Mouse (Mus musculus) v-Abl transformed pro-B cells (cell line): Measurements from ENCODE around the gene Emc10.

ENCODE experiments used
- in situ Hi-C, 2 experiments: fragments of 400-800 bp; cut with MboI; formaldehyde crosslinking; loops; one replicate each; pipeline ENCODE4 v1.15.1; 2025; ENCODE audit not compliant: unreplicated experiment in 2 of 2

Emc10 gene

GRCm38 (mm10) chr7:44529518-44529917 is 33.2 kb upstream of the Emc10 start:
- in situ Hi-C loops = loop anchor here (25.0 kb wide), 4 partner anchors 333 to 1383 kb away; partner anchors contain the start of genes Dbp (in 2 of the 2), Fam83e (in 2 of the 2), Rpl18 (in 2 of the 2) and Sphk2 (in 2 of the 2)

GRCm38 (mm10) chr7:44527483-44528398 is 31.4 kb upstream of the Emc10 start:
- in situ Hi-C loops = loop anchor here (25.0 kb wide), 4 partner anchors 335 to 1385 kb away; partner anchors contain the start of genes Dbp (in 2 of the 2), Fam83e (in 2 of the 2), Rpl18 (in 2 of the 2) and Sphk2 (in 2 of the 2)

GRCm38 (mm10) chr7:44526414-44527154 is 30.3 kb upstream of the Emc10 start:
- in situ Hi-C loops = loop anchor here (25.0 kb wide), 4 partner anchors 336 to 1386 kb away; partner anchors contain the start of genes Dbp (in 2 of the 2), Fam83e (in 2 of the 2), Rpl18 (in 2 of the 2) and Sphk2 (in 2 of the 2)

GRCm38 (mm10) chr7:44525126-44525832 is 28.9 kb upstream of the Emc10 start:
- in situ Hi-C loops = loop anchor here (25.0 kb wide), 4 partner anchors 337 to 1387 kb away; partner anchors contain the start of genes Dbp (in 2 of the 2), Fam83e (in 2 of the 2), Rpl18 (in 2 of the 2) and Sphk2 (in 2 of the 2)

- in situ Hi-C loops = no loop called here
Observed at GRCm38 (mm10) chr7:44524502-44524901, 28.2 kb upstream of the Emc10 start, which contains the start of gene Mybpc2. Mybpc2 (minus strand) TSS chr7:44524656.

GRCm38 (mm10) chr7:44523056-44523455 is 26.7 kb upstream of the Emc10 start:
- in situ Hi-C loops = no loop called here

- in situ Hi-C loops = no loop called here
Observed at GRCm38 (mm10) chr7:44521710-44522109, 25.4 kb upstream of the Emc10 start.

- in situ Hi-C loops = no loop called here
Observed at GRCm38 (mm10) chr7:44520990-44521389, 24.7 kb upstream of the Emc10 start.

GRCm38 (mm10) chr7:44519240-44519913 is 23.0 kb upstream of the Emc10 start:
- in situ Hi-C loops = loop anchor here (5.0 kb wide), 2 partner anchors 33 to 133 kb away; partner anchors contain the start of gene Nr1h2 (in 1 of the 2)

- in situ Hi-C loops = loop anchor here in 1 of 2 experiments (5.0 kb wide), 1 partner anchor 135 kb away; no protein-coding TSS in a partner anchor
Observed at GRCm38 (mm10) chr7:44507491-44507890, 11.2 kb upstream of the Emc10 start.

- in situ Hi-C loops = no loop called here
Observed at GRCm38 (mm10) chr7:44501563-44502115, 5.3 kb upstream of the Emc10 start.

- in situ Hi-C loops = no loop called here
Observed at GRCm38 (mm10) chr7:44500046-44500445, 3.7 kb upstream of the Emc10 start.

- in situ Hi-C loops = loop anchor here (10.0 to 25.0 kb wide), 2 partner anchors 124 to 812 kb away; partner anchors contain the start of gene Klk14 (in 1 of the 2)
Observed at GRCm38 (mm10) chr7:44498922-44499321, 2.6 kb upstream of the Emc10 start.

- in situ Hi-C loops = loop anchor here (10.0 to 25.0 kb wide), 2 partner anchors 123 to 810 kb away; partner anchors contain the start of gene Klk14 (in 1 of the 2)
Observed at GRCm38 (mm10) chr7:44497361-44498055, 1.2 kb upstream of the Emc10 start.

GRCm38 (mm10) chr7:44496771-44497109 is 411 bp upstream of the Emc10 start:
- in situ Hi-C loops = loop anchor here (10.0 to 25.0 kb wide), 2 partner anchors 122 to 809 kb away; partner anchors contain the start of gene Klk14 (in 1 of the 2)

GRCm38 (mm10) chr7:44495086-44495485 is 1.2 kb downstream of the Emc10 start:
- in situ Hi-C loops = loop anchor here (10.0 to 25.0 kb wide), 2 partner anchors 120 to 808 kb away; partner anchors contain the start of gene Klk14 (in 1 of the 2)

GRCm38 (mm10) chr7:44494681-44495080 is 1.6 kb downstream of the Emc10 start:
- in situ Hi-C loops = loop anchor here (10.0 to 25.0 kb wide), 2 partner anchors 120 to 807 kb away; partner anchors contain the start of gene Klk14 (in 1 of the 2)
